Mouse (Mus musculus) hindbrain, embryonic 14.5 days (tissue): ENCODE data around the gene Ptprs. TPM values are rescaled to one million over a fixed set of nuclear protein-coding genes. Genes with fewer than 3 reads are reported as not detected.

Experiments
- ATAC-seq: fragments of 200-750 bp; cut with Nextera tagmentation; 2 replicates; pipeline ENCODE4 v1.8.0; 2017; ENCODE audit warnings: moderate number of reproducible peaks, mild to moderate bottlenecking, moderate TSS enrichment, moderate library complexity; ENCODE audit not compliant: low FRiP score
- DNase-seq: peaks from one replicate; pipeline ENCODE4 v3.0.0-alpha.2; 2015; ENCODE audit warnings: low spot score
- H3K27ac ChIP-seq: fragments of 300-500 bp; sonication (generic); 2 replicates; pipeline ENCODE4 v1.5.1; 2014; ENCODE audit warnings: mild to moderate bottlenecking, moderate library complexity
- H3K27me3 ChIP-seq: fragments of 300-500 bp; sonication (generic); 2 replicates; pipeline ENCODE4 v1.6.1; 2014; ENCODE audit warnings: mild to moderate bottlenecking, low read length, mixed read lengths; ENCODE audit not compliant: control insufficient read depth, insufficient read depth
- H3K36me3 ChIP-seq: fragments of 300-500 bp; sonication (generic); replicated peaks from 2 replicates; pipeline ENCODE4 v1.6.1; 2014; ENCODE audit not compliant: control insufficient read depth, insufficient read depth
- H3K4me1 ChIP-seq: fragments of 300-500 bp; sonication (generic); replicated peaks from 2 replicates; pipeline ENCODE4 v1.6.1; 2014; ENCODE audit warnings: antibody characterized with exemption, low read length, mixed read lengths; ENCODE audit not compliant: control insufficient read depth, insufficient read depth
- H3K4me2 ChIP-seq: fragments of 300-500 bp; sonication (generic); replicated peaks from 2 replicates; pipeline ENCODE4 v1.6.1; 2014; ENCODE audit warnings: mild to moderate bottlenecking, moderate library complexity
- H3K4me3 ChIP-seq: fragments of 300-500 bp; sonication (generic); replicated peaks from 2 replicates; pipeline ENCODE4 v1.5.1; 2014; ENCODE audit warnings: mild to moderate bottlenecking, low read length
- H3K9ac ChIP-seq: fragments of 300-500 bp; sonication (generic); 2 replicates; pipeline ENCODE4 v1.6.1; 2014
- H3K9me3 ChIP-seq: fragments of 300-500 bp; sonication (generic); 2 replicates; pipeline ENCODE4 v1.6.1; 2016; ENCODE audit warnings: low read length; ENCODE audit not compliant: control insufficient read depth
- WGBS: fragments of 180-500 bp; shearing (Covaris S2); extraction: QIAGEN DNeasy Blood & Tissue Kit; methylation state at CpG from one replicate; pipeline ENCODE4 v1.1.7; 2014; 5-methylcytosine and 5-hydroxymethylcytosine counted together
- polyA plus RNA-seq: library from polyadenylated mRNA; unstranded; fragments of >200 nt; fragmentation: Nextera tagmentation; extraction: Ambion mirVana; gene quantifications from 2 replicates; pipeline ENCODE4 v1.2.1, GENCODE M21; 2014

Ptprs gene
- polyA plus RNA-seq, 1 experiment from 2014 or later = 276 TPM

GRCm38 (mm10) chr17:56425584-56425914 is 50.7 kb downstream of the Ptprs start:
- Histone ChIP-seq H3K27me3 (no peaks in the 10 kb centered on the region), H3K27ac (no peak overlapping the region), H3K36me3 (peaks cover 84% of the 10 kb centered on the region), H3K4me1 (peaks cover 8% of the 10 kb centered on the region; the same call in 1 of the 2 replicates), H3K9ac (peak overlapping the region; percentile 46), H3K9me3 (no peaks in the 10 kb centered on the region), H3K4me3 (peak overlapping the region; percentile 20), H3K4me2 (peak overlapping the region; percentile 54)
- WGBS = 1% methylated on average over 47 of the region's 47 CpGs
- ATAC-seq = peak; percentile 75
- DNase-seq = peak; percentile 76

- Histone ChIP-seq H3K9ac (peak overlapping the region; percentile 46), H3K4me2 (peak overlapping the region; percentile 54), H3K36me3 (peaks cover 90% of the 10 kb centered on the region), H3K27ac (no peak overlapping the region), H3K4me1 (peaks cover 8% of the 10 kb centered on the region; the same call in 1 of the 2 replicates), H3K27me3 (no peaks in the 10 kb centered on the region), H3K4me3 (peak overlapping the region; percentile 20), H3K9me3 (no peaks in the 10 kb centered on the region)
- DNase-seq (no peak), ATAC-seq (peak; percentile 31; the same call in 1 of the 2 replicates)
- WGBS = 21% methylated on average over 51 of the region's 77 CpGs
Observed at GRCm38 (mm10) chr17:56424726-56425583, 51.3 kb downstream of the Ptprs start.

- no peaks in the 10 kb centered on the region for H3K4me1 ChIP-seq
- H3K27ac ChIP-seq = no peak overlapping the region
- no peaks in the 10 kb centered on the region for H3K9me3 ChIP-seq
- ATAC-seq = no peak
- 98% methylated on average over 2 of the region's 2 CpGs for WGBS
- DNase-seq = no peak
- no peak overlapping the region for H3K9ac ChIP-seq
- H3K4me2 ChIP-seq = no peak overlapping the region
- H3K4me3 ChIP-seq = no peak overlapping the region
- H3K27me3 ChIP-seq = no peaks in the 10 kb centered on the region
- peaks cover 98% of the 10 kb centered on the region for H3K36me3 ChIP-seq
Observed at GRCm38 (mm10) chr17:56420022-56420421, 56.3 kb downstream of the Ptprs start.

GRCm38 (mm10) chr17:56418304-56418703 is 58.0 kb downstream of the Ptprs start:
- Histone ChIP-seq H3K36me3 (peaks cover 98% of the 10 kb centered on the region), H3K4me1 (no peaks in the 10 kb centered on the region), H3K27ac (no peak overlapping the region), H3K4me2 (no peak overlapping the region), H3K4me3 (no peak overlapping the region), H3K9ac (no peak overlapping the region), H3K27me3 (no peaks in the 10 kb centered on the region), H3K9me3 (no peaks in the 10 kb centered on the region)
- DNase-seq = no peak
- WGBS = 72% methylated on average over 12 of the region's 12 CpGs
- ATAC-seq = peak; percentile 18; the same call in 1 of the 2 replicates

- Histone ChIP-seq H3K36me3 (peaks cover 93% of the 10 kb centered on the region), H3K4me3 (no peak overlapping the region), H3K4me1 (peaks cover 7% of the 10 kb centered on the region), H3K9ac (no peak overlapping the region), H3K4me2 (no peak overlapping the region), H3K27me3 (no peaks in the 10 kb centered on the region), H3K9me3 (no peaks in the 10 kb centered on the region), H3K27ac (no peak overlapping the region)
- no peak for ATAC-seq
- DNase-seq = no peak
- 97% methylated on average over 9 of the region's 9 CpGs for WGBS
Observed at GRCm38 (mm10) chr17:56414785-56415184, 61.5 kb downstream of the Ptprs start.

- ATAC-seq = no peak
- Histone ChIP-seq H3K27me3 (no peaks in the 10 kb centered on the region), H3K27ac (no peak overlapping the region), H3K9ac (no peak overlapping the region), H3K4me2 (no peak overlapping the region), H3K4me3 (no peak overlapping the region), H3K4me1 (peaks cover 16% of the 10 kb centered on the region), H3K9me3 (no peaks in the 10 kb centered on the region), H3K36me3 (peaks cover 77% of the 10 kb centered on the region)
- WGBS = 78% methylated on average over 13 of the region's 13 CpGs
- DNase-seq = no peak
Observed at GRCm38 (mm10) chr17:56413113-56413512, 63.2 kb downstream of the Ptprs start.

- Histone ChIP-seq H3K4me2 (no peak overlapping the region), H3K36me3 (peaks cover 60% of the 10 kb centered on the region), H3K27ac (no peak overlapping the region), H3K27me3 (no peaks in the 10 kb centered on the region), H3K4me1 (peaks cover 29% of the 10 kb centered on the region), H3K9ac (no peak overlapping the region), H3K4me3 (no peak overlapping the region), H3K9me3 (no peaks in the 10 kb centered on the region)
- no peak for DNase-seq
- WGBS = 93% methylated on average over 7 of the region's 7 CpGs
- ATAC-seq = no peak
Observed at GRCm38 (mm10) chr17:56411437-56411836, 64.8 kb downstream of the Ptprs start.

GRCm38 (mm10) chr17:56409759-56410158 is 66.5 kb downstream of the Ptprs start:
- ATAC-seq = peak; percentile 19; the same call in 1 of the 2 replicates
- Histone ChIP-seq H3K27ac (peak overlapping the region; percentile 50), H3K9ac (no peak overlapping the region), H3K36me3 (peaks cover 52% of the 10 kb centered on the region), H3K4me1 (peaks cover 31% of the 10 kb centered on the region), H3K4me2 (no peak overlapping the region), H3K27me3 (no peaks in the 10 kb centered on the region), H3K4me3 (no peak overlapping the region), H3K9me3 (no peaks in the 10 kb centered on the region)
- WGBS = 39% methylated on average over 8 of the region's 8 CpGs
- no peak for DNase-seq

GRCm38 (mm10) chr17:56408965-56409625 is 67.2 kb downstream of the Ptprs start:
- 0 out of 2 replicates have a peak, but pooled peaks have one; percentile 0 for ATAC-seq
- H3K4me2 ChIP-seq = no peak overlapping the region

More at GRCm38 (mm10) chr17:56408965-56409625, 67.2 kb downstream of the Ptprs start:
- H3K9ac ChIP-seq = no peak overlapping the region
- peak overlapping the region; percentile 50 for H3K27ac ChIP-seq
- H3K4me1 ChIP-seq = peaks cover 31% of the 10 kb centered on the region
- no peak overlapping the region for H3K4me3 ChIP-seq
- H3K27me3 ChIP-seq = no peaks in the 10 kb centered on the region
- H3K36me3 ChIP-seq = peaks cover 51% of the 10 kb centered on the region
- H3K9me3 ChIP-seq = no peaks in the 10 kb centered on the region
- DNase-seq = peak; percentile 38
- 32% methylated on average over 13 of the region's 13 CpGs for WGBS
